Mouse (Mus musculus): ENCODE data around the gene Rec8. TPM values are rescaled to one million over a fixed set of nuclear protein-coding genes. Genes with fewer than 3 reads are reported as not detected.
A peak's percentile ranks its signal among the peaks of the same experiment; 100 is the strongest.

The Rec8 gene
- polyA plus RNA-seq, 1 experiment from 2014 or later, result 11.5 TPM

GRCm38 (mm10) chr14:55584303-55584701, 33.5 kb upstream of the Rec8 start:
- Histone ChIP-seq H3K4me2 (replicated peaks) (peak overlapping the region; percentile 51), H3K9ac (replicated peaks) (peak overlapping the region; percentile 47; the same call in 1 of the 2 replicates), H3K36me3 (peaks cover 8% of the 10 kb centered on the region; the same call in 1 of the 2 replicates), H3K27ac (replicated peaks) (no peak overlapping the region), H3K9me3 (no peaks in the 10 kb centered on the region), H3K4me1 (peaks cover 16% of the 10 kb centered on the region), H3K4me3 (peak overlapping the region; percentile 43), H3K27me3 (no peaks in the 10 kb centered on the region)
- 41% methylated on average over 5 of the region's 5 CpGs for WGBS
- no peak for ATAC-seq (replicated peaks)

- 3% methylated on average over 43 of the region's 43 CpGs for WGBS
- H3K27me3 ChIP-seq, result no peaks in the 10 kb centered on the region
These were observed 32.9 kb upstream of the Rec8 start, which contains the start of gene Emc9 for GRCm38 (mm10) chr14:55584702-55585565. Emc9 (minus strand) TSS chr14:55585302.

GRCm38 (mm10) chr14:55585566-55585960, 32.3 kb upstream of the Rec8 start:
- Histone ChIP-seq H3K4me1 (peaks cover 28% of the 10 kb centered on the region), H3K27me3 (no peaks in the 10 kb centered on the region), H3K9ac (replicated peaks) (0 out of 2 replicates have a peak overlapping the region, but pooled peaks have one; percentile 47), H3K36me3 (peaks cover 5% of the 10 kb centered on the region; the same call in 1 of the 2 replicates), H3K27ac (replicated peaks) (no peak overlapping the region), H3K4me2 (replicated peaks) (peak overlapping the region; percentile 51; the same call in 1 of the 2 replicates), H3K4me3 (peak overlapping the region; percentile 43; the same call in 1 of the 2 replicates), H3K9me3 (no peaks in the 10 kb centered on the region)
- 72% methylated on average over 6 of the region's 6 CpGs for WGBS
- no peak for ATAC-seq (replicated peaks)

More at GRCm38 (mm10) chr14:55584702-55585565, 32.9 kb upstream of the Rec8 start, which contains the start of gene Emc9:
- no peaks in the 10 kb centered on the region for H3K9me3 ChIP-seq
- no peak within 1 kb of the TSS for H3K27ac ChIP-seq (replicated peaks)
- ATAC-seq (replicated peaks), result peak; percentile 65
- peak within 1 kb of the TSS; percentile 43 for H3K4me3 ChIP-seq
- H3K36me3 ChIP-seq, result peaks cover 8% of the 10 kb centered on the region; the same call in 1 of the 2 replicates
- H3K9ac ChIP-seq (replicated peaks), result peak within 1 kb of the TSS; percentile 47
- H3K4me1 ChIP-seq, result peaks cover 22% of the 10 kb centered on the region
- peak within 1 kb of the TSS; percentile 51 for H3K4me2 ChIP-seq (replicated peaks)

GRCm38 (mm10) chr14:55586149-55586548, 31.7 kb upstream of the Rec8 start:
- WGBS, result 94% methylated on average over 2 of the region's 2 CpGs
- no peak overlapping the region for H3K9ac ChIP-seq (replicated peaks)
- no peak overlapping the region for H3K4me3 ChIP-seq

GRCm38 (mm10) chr14:55589271-55589670, 28.6 kb upstream of the Rec8 start:
- Histone ChIP-seq H3K9ac (replicated peaks) (no peak overlapping the region), H3K27me3 (no peaks in the 10 kb centered on the region), H3K4me1 (peaks cover 47% of the 10 kb centered on the region), H3K27ac (replicated peaks) (no peak overlapping the region), H3K4me2 (replicated peaks) (no peak overlapping the region), H3K9me3 (no peaks in the 10 kb centered on the region), H3K36me3 (no peaks in the 10 kb centered on the region; the same call in 1 of the 2 replicates), H3K4me3 (no peak overlapping the region)
- no peak for ATAC-seq (replicated peaks)
- WGBS, result 93% methylated on average over 5 of the region's 5 CpGs

More at GRCm38 (mm10) chr14:55586149-55586548, 31.7 kb upstream of the Rec8 start:
- Histone ChIP-seq H3K36me3 (no peaks in the 10 kb centered on the region; the same call in 1 of the 2 replicates), H3K27me3 (no peaks in the 10 kb centered on the region), H3K4me1 (peaks cover 28% of the 10 kb centered on the region), H3K4me2 (replicated peaks) (no peak overlapping the region), H3K9me3 (no peaks in the 10 kb centered on the region), H3K27ac (replicated peaks) (no peak overlapping the region)
- ATAC-seq (replicated peaks), result no peak

GRCm38 (mm10) chr14:55589771-55590448, 27.9 kb upstream of the Rec8 start:
- H3K9me3 ChIP-seq, result no peaks in the 10 kb centered on the region
- peaks cover 3% of the 10 kb centered on the region; the same call in 1 of the 2 replicates for H3K36me3 ChIP-seq
- 87% methylated on average over 11 of the region's 11 CpGs for WGBS
- H3K4me1 ChIP-seq, result peaks cover 42% of the 10 kb centered on the region
- no peaks in the 10 kb centered on the region for H3K27me3 ChIP-seq
- H3K4me2 ChIP-seq (replicated peaks), result peak overlapping the region; percentile 96
- peak overlapping the region; percentile 80 for H3K9ac ChIP-seq (replicated peaks)
- H3K4me3 ChIP-seq, result peak overlapping the region; percentile 68
- ATAC-seq (replicated peaks), result no peak
- peak overlapping the region; percentile 94; the same call in 1 of the 2 replicates for H3K27ac ChIP-seq (replicated peaks)

GRCm38 (mm10) chr14:55590748-55591330, 27.0 kb upstream of the Rec8 start, which contains the start of gene Psme2:
Psme2 (minus strand) TSS chr14:55591113.
- under 1% methylated on average over 22 of the region's 22 CpGs for WGBS
- H3K9me3 ChIP-seq, result no peaks in the 10 kb centered on the region
- H3K4me3 ChIP-seq, result peak within 1 kb of the TSS; percentile 68
- peaks cover 34% of the 10 kb centered on the region for H3K4me1 ChIP-seq
- peaks cover 13% of the 10 kb centered on the region for H3K36me3 ChIP-seq
- ATAC-seq (replicated peaks), result peak; percentile 97
- peak within 1 kb of the TSS; percentile 80 for H3K9ac ChIP-seq (replicated peaks)
- H3K4me2 ChIP-seq (replicated peaks), result peak within 1 kb of the TSS; percentile 96
- peak within 1 kb of the TSS; percentile 94 for H3K27ac ChIP-seq (replicated peaks)
- no peaks in the 10 kb centered on the region for H3K27me3 ChIP-seq

- Histone ChIP-seq H3K9me3 (no peaks in the 10 kb centered on the region), H3K9ac (replicated peaks) (peak within 1 kb of the TSS; percentile 80), H3K36me3 (peaks cover 18% of the 10 kb centered on the region), H3K4me1 (peaks cover 34% of the 10 kb centered on the region), H3K4me3 (peak within 1 kb of the TSS; percentile 68), H3K27me3 (no peaks in the 10 kb centered on the region), H3K27ac (replicated peaks) (peak within 1 kb of the TSS; percentile 94), H3K4me2 (replicated peaks) (peak within 1 kb of the TSS; percentile 96)
- under 1% methylated on average over 33 of the region's 33 CpGs for WGBS
- ATAC-seq (replicated peaks), result peak; percentile 91
These were observed 26.4 kb upstream of the Rec8 start, which contains the start of gene Rnf31 for GRCm38 (mm10) chr14:55591331-55591891. Rnf31 (plus strand) TSS chr14:55591708.

GRCm38 (mm10) chr14:55592226-55592625, 25.6 kb upstream of the Rec8 start:
- Histone ChIP-seq H3K4me2 (replicated peaks) (peak overlapping the region; percentile 96), H3K4me3 (peak overlapping the region; percentile 68), H3K36me3 (peaks cover 26% of the 10 kb centered on the region), H3K9ac (replicated peaks) (peak overlapping the region; percentile 80), H3K27ac (replicated peaks) (peak overlapping the region; percentile 94), H3K27me3 (no peaks in the 10 kb centered on the region), H3K4me1 (peaks cover 34% of the 10 kb centered on the region), H3K9me3 (no peaks in the 10 kb centered on the region)
- no peak for ATAC-seq (replicated peaks)
- WGBS, result 6% methylated on average over 16 of the region's 16 CpGs

GRCm38 (mm10) chr14:55596036-55596690, 21.7 kb upstream of the Rec8 start:
- Histone ChIP-seq H3K9me3 (no peaks in the 10 kb centered on the region), H3K27me3 (no peaks in the 10 kb centered on the region), H3K4me3 (no peak overlapping the region), H3K36me3 (peaks cover 58% of the 10 kb centered on the region), H3K4me2 (replicated peaks) (no peak overlapping the region), H3K27ac (replicated peaks) (no peak overlapping the region), H3K4me1 (peaks cover 19% of the 10 kb centered on the region), H3K9ac (replicated peaks) (no peak overlapping the region)
- WGBS, result 78% methylated on average over 13 of the region's 13 CpGs
- ATAC-seq (replicated peaks), result no peak

All from forebrain, embryonic 15.5 days (tissue).